Mouse (Mus musculus) activated CD4-positive, CD25-positive, alpha-beta regulatory T cell, adult 4 months (primary cell): ENCODE results near the gene Usp44. TPM values are rescaled to one million over a fixed set of nuclear protein-coding genes. Genes with fewer than 3 reads are reported as not detected.
"Not testable (repeated sequence)": the region's sequence is repeated elsewhere in the genome, so short reads cannot be mapped to it uniquely, and the experiment has no call there.

ENCODE experiments used
- ATAC-seq: one replicate; pipeline ENCODE4 v1.8.0; 2017
- polyA plus RNA-seq, 2 experiments: library from polyadenylated mRNA; unstranded; fragments of 100-300 nt; shearing (Covaris generic); gene quantifications; one replicate each; pipeline ENCODE4 v1.2.1; 2017

Usp44 gene
- polyA plus RNA-seq, result under 1 TPM in 1 of 2 experiments, not detected in 1; 0.17 TPM

GRCm38 (mm10) chr10:93830931-93831729, at the start of gene Usp44:
Gene Usp44 (plus strand): TSS chr10:93831555.
- ATAC-seq, result no peak

- ATAC-seq, result no peak
These were observed 47.9 kb upstream of the Usp44 start for GRCm38 (mm10) chr10:93783216-93784013.

DNA sequence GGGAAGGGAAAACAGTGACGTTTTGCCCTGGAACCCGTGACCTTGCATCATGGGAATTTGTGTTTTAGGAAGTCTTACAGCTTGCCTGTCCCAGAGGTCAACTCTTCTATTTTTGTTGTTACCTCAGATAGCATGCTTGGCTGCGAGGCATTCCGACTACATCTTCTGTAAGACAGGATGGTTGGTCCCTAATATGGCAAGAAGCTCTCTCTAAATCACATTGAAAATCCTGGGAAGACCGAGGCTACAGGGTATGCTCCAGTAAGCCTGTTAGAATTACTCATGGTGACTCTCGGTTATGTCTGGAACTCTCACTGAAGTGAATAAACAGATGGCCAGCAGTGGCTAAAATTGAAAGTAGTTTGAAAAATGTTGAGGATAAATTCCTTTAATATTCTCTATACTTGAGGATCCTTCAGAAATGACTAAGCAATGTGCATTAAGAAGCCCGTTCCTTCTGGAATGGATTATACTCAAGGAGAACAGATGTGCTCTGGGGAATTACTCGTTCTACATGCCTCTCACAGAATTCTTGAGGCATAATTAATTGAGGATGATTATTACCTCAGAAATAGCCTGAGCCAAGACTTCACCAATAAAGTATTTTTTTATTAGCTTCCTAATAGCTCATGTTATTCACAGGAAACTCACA, 31.5 kb upstream of the Usp44 start:
- no peak for ATAC-seq

GRCm38 (mm10) chr10:93800363-93800722, 31.0 kb upstream of the Usp44 start:
- no peak for ATAC-seq

GRCm38 (mm10) chr10:93800895-93801294, 30.5 kb upstream of the Usp44 start:
- no peak for ATAC-seq

GRCm38 (mm10) chr10:93803199-93803598, 28.2 kb upstream of the Usp44 start:
- ATAC-seq, result no peak

GRCm38 (mm10) chr10:93809438-93809837, 21.9 kb upstream of the Usp44 start:
- not testable (repeated sequence) for ATAC-seq

- ATAC-seq, result no peak
These were observed 20.7 kb upstream of the Usp44 start for GRCm38 (mm10) chr10:93810590-93811185.

DNA sequence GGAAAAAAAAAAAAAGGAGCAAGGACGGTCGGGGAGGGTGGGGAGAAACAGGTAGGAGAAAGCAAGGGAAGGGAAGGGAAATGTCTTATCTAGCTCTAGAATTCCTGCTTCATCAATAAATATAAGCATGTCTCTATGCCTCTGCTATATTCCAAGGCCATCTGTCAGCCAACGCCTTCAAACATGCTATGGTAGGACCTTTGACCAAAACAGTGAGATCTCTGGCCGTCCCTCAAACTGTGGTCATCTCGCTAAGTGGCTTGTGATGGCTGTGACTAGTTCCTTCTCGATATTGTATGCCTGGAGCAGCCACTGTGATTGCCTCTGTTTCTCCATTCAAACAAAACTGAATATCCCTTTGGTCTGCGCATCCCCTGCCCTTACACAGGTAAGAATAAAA, 19.3 kb upstream of the Usp44 start:
- no peak for ATAC-seq

DNA sequence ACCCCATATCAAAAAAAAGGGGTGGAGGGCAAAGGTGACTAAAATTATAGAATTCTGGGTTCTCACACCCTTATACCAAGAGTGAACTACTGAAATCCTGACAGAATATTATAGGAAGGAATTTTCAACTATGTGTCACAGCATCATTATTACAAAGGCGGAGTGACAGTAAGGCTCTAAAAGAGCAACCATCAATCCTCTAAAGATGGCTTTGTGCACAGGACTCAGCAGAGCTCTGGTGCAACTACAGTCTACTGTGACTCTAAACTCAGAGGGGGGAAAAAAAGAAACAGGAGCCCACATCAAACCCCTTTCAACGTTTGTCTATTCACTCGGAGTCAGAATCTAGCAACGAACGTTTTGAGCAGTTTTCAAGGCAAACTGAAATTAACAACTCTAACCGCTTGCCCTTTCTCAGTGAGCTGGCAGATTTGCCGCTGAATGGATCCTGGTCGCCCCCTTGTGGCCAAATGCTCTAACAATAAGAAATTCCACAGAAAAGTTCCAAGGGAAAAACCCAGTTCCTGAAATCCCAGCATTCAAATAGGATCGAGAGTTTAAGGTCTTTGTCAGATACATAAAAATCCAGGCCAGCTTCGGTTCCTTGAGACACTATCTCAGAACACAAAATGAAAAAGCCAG, 18.5 kb upstream of the Usp44 start:
- ATAC-seq, result no peak

DNA sequence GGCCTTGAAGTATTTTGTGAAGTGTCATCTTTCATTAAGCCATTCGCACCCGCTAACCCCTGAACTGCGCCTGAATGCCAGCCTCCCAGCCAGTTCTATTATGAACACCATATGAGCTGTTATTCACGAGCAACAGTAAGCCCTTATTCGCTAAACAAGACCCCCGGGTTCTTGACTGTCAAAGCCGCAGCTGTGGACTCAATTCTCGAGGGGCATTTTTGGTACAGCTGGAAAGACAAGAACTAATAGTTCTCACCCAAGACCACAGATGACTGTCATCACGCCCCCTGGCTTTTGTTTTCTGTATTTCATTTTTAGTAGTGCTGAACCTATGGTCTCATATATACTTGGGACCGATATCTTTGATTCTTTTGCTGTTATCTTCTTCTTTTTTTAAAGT, 17.6 kb upstream of the Usp44 start:
- no peak for ATAC-seq

DNA sequence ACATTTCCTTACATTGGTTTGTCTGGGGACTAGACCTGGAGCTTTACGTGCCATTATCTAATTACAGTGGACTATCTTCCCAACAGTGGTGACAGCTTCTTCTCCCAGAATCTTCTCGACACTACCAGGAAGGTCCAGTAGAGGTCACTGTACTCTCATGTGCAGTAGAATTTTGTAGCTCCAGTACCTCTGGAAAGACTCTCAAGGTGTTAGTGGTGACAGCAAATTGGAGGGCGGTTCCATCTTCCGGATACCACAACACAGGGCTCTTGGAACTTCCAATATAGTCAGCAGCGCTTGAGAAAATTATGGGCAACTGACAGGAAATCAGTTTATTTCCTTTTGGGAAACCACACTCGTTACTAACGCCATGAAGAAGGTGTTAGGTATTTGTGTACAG, 12.7 kb upstream of the Usp44 start:
- peak; percentile 40 for ATAC-seq

DNA sequence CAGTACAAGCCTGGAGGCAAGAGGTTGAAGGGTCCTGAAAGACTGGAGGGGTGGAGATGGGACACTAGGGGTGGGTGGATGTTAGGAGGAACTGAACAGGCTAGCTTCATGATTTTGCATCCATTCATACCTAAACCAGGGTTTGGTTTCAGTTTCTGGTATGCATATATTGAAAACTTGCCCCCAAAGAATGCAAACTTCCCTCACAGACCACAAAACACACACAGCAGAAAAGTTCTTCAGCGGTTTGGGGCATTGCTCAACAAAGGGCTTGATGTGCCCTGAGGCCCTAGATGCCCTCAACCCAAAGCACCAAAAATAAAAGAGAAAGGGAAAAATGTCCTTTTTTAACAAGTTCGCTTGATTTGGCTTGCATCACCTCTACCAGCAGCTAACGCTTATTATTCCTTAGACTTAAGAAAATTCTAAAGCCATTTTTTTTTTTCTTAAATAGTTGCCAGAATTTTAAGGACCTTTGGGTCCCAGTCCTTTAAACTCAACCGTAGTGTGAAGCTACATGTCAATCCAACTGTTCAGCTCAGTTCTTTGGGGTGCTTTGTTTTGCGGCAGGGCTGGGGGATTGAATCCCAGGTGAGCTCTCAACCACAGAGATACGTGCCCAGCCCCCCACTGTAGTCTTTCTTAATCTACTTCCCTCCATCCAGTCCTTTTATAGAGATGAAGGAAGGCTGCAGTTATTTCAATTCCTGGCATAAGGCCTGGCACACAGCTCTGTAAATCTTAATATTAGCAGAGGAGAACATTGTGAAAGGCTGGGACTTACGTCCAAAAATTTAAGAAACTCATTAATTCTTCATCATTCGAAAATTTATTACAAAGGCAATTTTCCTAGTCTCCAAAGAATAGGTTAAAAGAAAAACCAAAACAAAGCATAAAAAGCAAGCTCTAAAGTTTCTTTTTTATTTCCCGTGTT, 1.2 kb upstream of the Usp44 start:
- ATAC-seq, result no peak

- ATAC-seq, result no peak
These were observed 597 bp downstream of the Usp44 start for GRCm38 (mm10) chr10:93831730-93832574.

GRCm38 (mm10) chr10:93832811-93833210, 1.5 kb downstream of the Usp44 start:
- ATAC-seq, result no peak

DNA sequence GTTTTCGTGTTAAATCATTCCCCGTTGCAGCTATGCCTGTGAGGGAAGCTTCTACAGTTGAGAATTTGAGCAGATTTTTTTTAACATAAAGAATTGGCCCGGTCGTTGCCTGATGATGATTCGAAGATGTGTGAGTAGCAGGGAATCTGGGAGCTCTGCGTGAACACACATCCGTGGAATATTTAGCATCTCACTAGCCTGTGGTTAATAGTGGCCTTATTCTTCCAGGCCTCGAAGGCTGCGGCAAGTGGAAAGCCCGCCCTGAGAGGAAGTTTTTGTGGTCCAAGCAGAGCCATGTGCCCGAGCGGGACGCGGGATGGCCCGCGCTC, 2.0 kb downstream of the Usp44 start:
- no peak for ATAC-seq

DNA sequence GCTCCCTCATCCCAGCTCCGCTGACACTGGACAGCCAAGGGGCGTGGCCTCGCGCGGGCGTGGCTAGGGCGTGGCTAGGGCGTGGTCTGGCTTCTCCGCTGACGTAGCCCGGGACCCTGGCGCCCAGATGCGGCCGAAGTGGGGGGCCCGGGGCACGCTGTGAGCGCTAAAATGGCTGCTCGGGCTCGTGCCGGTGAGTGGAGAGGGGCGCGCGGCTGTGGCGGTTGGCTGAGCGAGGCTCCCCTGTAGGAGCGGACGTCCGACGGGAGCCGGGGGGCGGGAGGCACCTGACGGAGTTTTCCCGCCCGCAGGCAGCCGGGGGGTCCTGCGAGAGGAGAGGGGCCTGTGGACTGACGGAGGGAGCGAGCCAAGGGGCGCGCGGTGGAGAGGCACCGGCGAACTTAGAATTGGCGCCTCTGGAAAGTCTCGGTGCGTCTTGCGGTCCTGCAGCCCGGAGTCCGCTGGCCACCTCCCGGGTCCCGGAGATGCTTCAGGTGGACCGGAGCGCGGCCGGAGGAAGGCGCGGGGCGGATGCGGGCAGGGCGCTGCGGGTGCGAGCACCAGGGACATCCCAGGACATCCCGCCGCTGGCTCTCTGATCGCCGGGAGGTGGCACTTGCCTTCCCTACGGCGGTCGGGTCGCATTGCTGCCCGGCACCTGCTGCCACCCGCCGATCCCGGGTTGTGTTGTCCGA, 2.5 kb downstream of the Usp44 start:
- peak; percentile 40 for ATAC-seq

GRCm38 (mm10) chr10:93834394-93834745, 3.0 kb downstream of the Usp44 start:
- ATAC-seq, result no peak

DNA sequence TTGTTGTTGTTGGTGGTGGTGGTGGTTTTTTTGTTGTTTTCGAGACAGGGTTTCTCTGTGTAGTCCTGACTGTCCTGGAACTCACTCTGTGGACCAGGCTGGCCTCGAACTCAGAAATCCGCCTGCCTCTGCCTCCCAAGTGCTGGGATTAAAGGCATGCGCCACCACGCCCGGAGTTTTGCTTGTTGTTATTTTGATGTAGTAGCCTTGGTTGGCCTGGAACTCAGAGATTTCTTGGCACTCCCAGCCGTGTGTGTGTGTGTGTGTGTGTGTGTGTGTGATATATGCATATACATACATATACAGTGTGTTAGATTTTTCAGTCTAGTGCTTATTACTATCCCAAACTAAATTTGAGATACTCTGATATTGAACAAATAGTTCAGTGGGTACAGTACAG, 3.8 kb downstream of the Usp44 start:
- ATAC-seq, result not testable (repeated sequence)

DNA sequence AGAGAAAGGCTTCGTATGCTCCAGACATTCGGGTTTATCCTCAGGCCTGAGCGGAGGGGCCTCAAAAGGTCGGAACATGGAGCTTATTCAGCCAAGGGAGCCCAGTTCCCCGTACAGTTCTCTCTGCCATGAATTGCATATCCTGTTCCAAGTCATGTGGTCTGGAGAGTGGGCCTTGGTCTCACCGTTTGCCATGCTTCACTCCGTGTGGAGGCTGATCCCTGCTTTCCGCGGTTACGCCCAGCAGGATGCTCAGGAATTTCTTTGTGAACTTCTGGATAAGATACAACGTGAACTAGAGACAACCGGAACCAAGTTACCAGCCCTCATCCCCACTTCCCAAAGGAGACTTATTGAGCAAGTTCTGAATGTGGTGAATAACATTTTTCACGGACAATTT, 15.4 kb downstream of the Usp44 start:
- ATAC-seq, result no peak
